Mouse (Mus musculus) cerebellum, postnatal 14 days (tissue): Measurements from ENCODE around the gene Enoph1.

ENCODE experiments used
- DNase-seq, 2 experiments: peaks; one replicate each; pipeline ENCODE4 v3.0.0; 2021; ENCODE audit warnings: mixed read lengths in 2 of 2

Gene Enoph1

GRCm38 (mm10) chr5:100079931-100080275 is 40.1 kb downstream of the Enoph1 start:
- DNase-seq, result no peak

DNA sequence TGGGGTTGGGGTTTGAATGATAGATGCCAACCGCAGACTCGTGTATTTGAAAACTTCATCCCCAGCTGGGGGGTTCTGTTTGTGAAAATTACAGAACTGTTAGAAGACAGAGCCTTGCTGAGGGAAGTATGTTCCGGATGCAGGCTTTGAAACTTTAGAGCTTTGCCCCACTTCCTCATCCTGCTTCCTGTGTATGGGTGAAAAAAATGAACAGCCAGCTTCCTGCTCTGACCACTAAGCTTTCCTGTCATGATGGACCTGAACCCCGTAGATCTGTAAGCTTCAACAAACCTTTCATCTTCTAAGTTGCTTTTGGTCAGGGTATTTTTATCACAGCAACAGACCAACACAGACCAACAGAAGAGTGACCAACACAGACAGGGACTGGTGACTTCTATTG is 42.2 kb downstream of the Enoph1 start:
- no peak for DNase-seq

GRCm38 (mm10) chr5:100083953-100084562 is 44.3 kb downstream of the Enoph1 start:
- DNase-seq, result no peak

DNA sequence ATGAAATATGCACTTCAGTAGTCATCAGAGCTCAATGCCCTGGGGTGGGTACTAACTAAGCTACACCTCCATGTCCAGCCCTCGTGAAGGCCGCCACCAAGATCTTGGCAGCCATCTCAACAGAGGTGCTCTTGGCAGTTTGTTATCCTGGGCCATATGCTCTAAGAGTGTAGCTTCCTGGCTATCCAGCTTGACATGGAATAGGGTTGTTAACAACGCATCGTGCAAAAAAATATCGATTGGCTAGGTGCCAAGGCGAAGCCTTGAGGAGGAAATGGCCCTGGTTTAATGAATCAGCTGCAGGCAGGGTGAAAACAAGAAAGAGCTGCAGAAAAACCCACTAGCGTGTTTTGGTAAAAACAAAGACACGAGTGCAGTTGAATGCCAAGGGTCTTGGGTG is 45.3 kb downstream of the Enoph1 start:
- peak; percentile 56 to 60 for DNase-seq

- DNase-seq, result no peak
Observed at GRCm38 (mm10) chr5:100090515-100091262, 50.9 kb downstream of the Enoph1 start.

DNA sequence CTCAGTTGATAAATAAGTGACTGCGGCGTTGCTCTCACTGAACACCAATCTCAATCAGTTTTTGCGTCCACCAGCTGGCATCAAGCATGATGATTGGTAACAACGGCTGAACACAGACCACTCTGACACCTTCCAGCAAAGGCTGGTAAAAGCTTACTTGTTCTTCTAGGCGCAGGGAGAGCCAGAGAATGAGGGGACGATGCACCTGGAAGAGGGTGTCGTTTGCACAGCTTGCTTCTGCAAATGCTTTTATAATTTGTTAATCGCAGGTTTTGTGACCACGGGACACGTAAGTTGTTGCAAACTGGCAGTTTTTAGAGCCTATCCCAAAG is 51.4 kb downstream of the Enoph1 start:
- DNase-seq, result no peak

GRCm38 (mm10) chr5:100091602-100092001 is 51.8 kb downstream of the Enoph1 start:
- DNase-seq, result peak; percentile 44 to 48

- no peak for DNase-seq
Observed at GRCm38 (mm10) chr5:100096955-100097354, 57.2 kb downstream of the Enoph1 start.

GRCm38 (mm10) chr5:100097967-100098366 is 58.2 kb downstream of the Enoph1 start:
- no peak for DNase-seq

- no peak for DNase-seq
Observed at GRCm38 (mm10) chr5:100102395-100102794, 62.6 kb downstream of the Enoph1 start.

DNA sequence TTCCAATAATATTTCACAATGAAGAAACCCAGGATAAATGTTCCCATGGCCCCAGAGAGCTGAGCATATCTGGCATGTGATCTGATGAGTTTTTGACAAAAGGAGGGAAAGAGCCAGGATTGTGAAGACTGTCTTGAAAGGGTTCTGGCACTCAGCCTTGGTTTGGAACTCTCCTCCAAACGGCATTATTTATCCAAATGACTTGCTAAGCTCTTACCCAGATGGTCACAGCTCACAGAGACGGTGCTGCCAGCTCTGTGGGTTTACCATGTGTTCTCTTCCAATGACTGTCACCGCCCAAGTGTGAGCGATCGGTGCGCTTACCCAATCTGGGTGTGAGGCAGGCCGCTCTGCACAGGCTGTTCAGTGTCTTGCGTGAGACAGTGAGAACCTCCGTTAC is 69.1 kb downstream of the Enoph1 start:
- DNase-seq, result peak; percentile 91 to 93

- peak; percentile 37 to 39 for DNase-seq
Observed at GRCm38 (mm10) chr5:100109543-100110282, 69.9 kb downstream of the Enoph1 start.

- DNase-seq, result no peak
Observed at GRCm38 (mm10) chr5:100110581-100110980, 70.8 kb downstream of the Enoph1 start.

GRCm38 (mm10) chr5:100113403-100113802 is 73.6 kb downstream of the Enoph1 start:
- DNase-seq, result no peak
